10 mouse cellular contexts compared by ENCODE assay signal in the genomic region with DNA sequence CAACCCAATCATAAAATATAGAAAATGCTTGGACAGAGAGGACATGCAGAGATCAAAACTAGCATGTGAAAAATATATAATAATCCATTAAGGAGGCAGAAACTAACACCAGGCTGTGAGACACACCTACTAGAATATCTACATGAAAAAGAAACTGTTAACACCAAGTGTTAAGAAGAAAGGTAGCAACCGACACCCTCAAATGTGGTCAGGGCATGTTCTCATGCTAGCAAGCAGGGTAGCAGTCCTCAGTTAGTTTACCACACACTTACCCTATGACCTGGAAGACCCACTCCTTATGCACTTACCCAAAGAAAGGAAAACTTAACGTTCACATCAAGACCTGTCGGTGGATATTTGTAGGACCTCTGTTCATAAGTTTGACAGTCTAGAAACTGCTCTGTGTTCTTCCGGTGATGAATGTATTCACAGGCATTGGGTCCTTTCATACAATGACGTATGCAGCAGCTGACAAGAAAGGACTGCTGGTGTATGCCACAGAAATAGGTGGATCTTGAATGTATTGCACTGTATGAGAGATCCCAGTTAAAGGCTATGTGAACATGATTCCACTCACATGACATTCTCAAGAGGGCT. TPM values are rescaled to one million over a fixed set of nuclear protein-coding genes. Genes with fewer than 3 reads are reported as not detected.
DNase-seq lines count a peak whose midpoint lies in the region; ATAC-seq and TF ChIP-seq lines count a peak whose summit lies in the region.
"Had no signal": no experiment of that assay in that cellular context is flagged by ENCODE, and none has a peak within 500 bp of the region (broad histone marks: within the 10 kb centered on the region; RNA-seq: fewer than 3 reads in every experiment).

A gene (minus strand): TSS at position 399 of the 597 bp plus-strand sequence.

- DNase-seq in thymus, adult 2 months, result peak; percentile 40
- DNase-seq in thymus, postnatal 4 days, result no peak
- DNase-seq in left cerebral cortex, postnatal 36 days (ENCODE audit: low spot score in 2 of 2), result no peak
- no peak for DNase-seq in spleen, adult 18-20 months
- no peak for DNase-seq in heart, adult 8-10 months (ENCODE audit: low spot score)
- DNase-seq in cerebellum, postnatal 4 days (ENCODE audit: low spot score in 2 of 2), result no peak
- DNase-seq: cerebellum, postnatal 36 days; kidney, adult 9 months had no signal

- TF ChIP-seq CTCF in thymus, adult 2 months (IDR thresholded peaks at IDR 0.05; ENCODE audit: borderline replicate concordance, control insufficient read depth, extremely low read depth, insufficient read depth, low read length, poor library complexity), result no peak

- intact Hi-C loops in left cerebral cortex, postnatal 36 days (cut with DNase I), result no loop called here

- H3K9me3 ChIP-seq in forebrain, embryonic 13.5 days (replicated peaks), result no peaks in the 10 kb centered on the region
- H3K9me3 ChIP-seq in forebrain, embryonic 12.5 days, result no peaks in the 10 kb centered on the region

- 86% methylated on average over 5 of the region's 5 CpGs for WGBS in forebrain, embryonic 13.5 days
- WGBS in forebrain, embryonic 12.5 days, result 81% methylated on average over 5 of the region's 5 CpGs
- WGBS in thymus, adult 2 months, result 10% methylated on average over 5 of the region's 5 CpGs

- no peak within 1 kb of the TSS for H3K9ac ChIP-seq in forebrain, embryonic 13.5 days
- H3K9ac ChIP-seq in forebrain, embryonic 12.5 days, result no peak within 1 kb of the TSS

- H3K4me2 ChIP-seq in forebrain, embryonic 13.5 days, result no peak within 1 kb of the TSS
- no peak within 1 kb of the TSS for H3K4me2 ChIP-seq in forebrain, embryonic 12.5 days

- no peaks in the 10 kb centered on the region for H3K36me3 ChIP-seq in forebrain, embryonic 13.5 days (ENCODE audit: poor library complexity, severe bottlenecking)
- no peaks in the 10 kb centered on the region for H3K36me3 ChIP-seq in forebrain, embryonic 12.5 days (replicated peaks)
- H3K36me3 ChIP-seq in thymus, adult 2 months (ENCODE audit: control insufficient read depth, insufficient read depth, low read length), result peaks cover 17% of the 10 kb centered on the region

- no peaks in the 10 kb centered on the region for H3K27me3 ChIP-seq in forebrain, embryonic 13.5 days
- no peaks in the 10 kb centered on the region for H3K27me3 ChIP-seq in forebrain, embryonic 12.5 days
- no peaks in the 10 kb centered on the region for H3K27me3 ChIP-seq in thymus, adult 2 months (ENCODE audit: control insufficient read depth, insufficient read depth, low read length)

- TF ChIP-seq POLR2A in thymus, adult 2 months (IDR thresholded peaks at IDR 0.05; ENCODE audit: control insufficient read depth, extremely low read depth, insufficient read depth, low read length, poor library complexity), result no peak

- ATAC-seq in forebrain, embryonic 13.5 days, result no peak
- no peak for ATAC-seq in forebrain, embryonic 12.5 days (ENCODE audit: low FRiP score)

- no peak within 1 kb of the TSS for H3K27ac ChIP-seq in forebrain, embryonic 13.5 days
- no peak within 1 kb of the TSS for H3K27ac ChIP-seq in forebrain, embryonic 12.5 days
- peak within 1 kb of the TSS; percentile 97 for H3K27ac ChIP-seq in thymus, adult 2 months (ENCODE audit: control insufficient read depth, insufficient read depth, low read length)

- H3K4me3 ChIP-seq in forebrain, embryonic 13.5 days, result no peak within 1 kb of the TSS
- H3K4me3 ChIP-seq in forebrain, embryonic 12.5 days (replicated peaks), result no peak within 1 kb of the TSS
- H3K4me3 ChIP-seq in thymus, adult 2 months (ENCODE audit: control insufficient read depth, insufficient read depth, low read length), result peak within 1 kb of the TSS; percentile 43

- no peaks in the 10 kb centered on the region for H3K4me1 ChIP-seq in forebrain, embryonic 13.5 days
- no peaks in the 10 kb centered on the region for H3K4me1 ChIP-seq in forebrain, embryonic 12.5 days
- peaks cover 14% of the 10 kb centered on the region for H3K4me1 ChIP-seq in thymus, adult 2 months (replicated peaks; ENCODE audit: control insufficient read depth, insufficient read depth, low read length)

RNA-seq across cellular contexts. Expression of the gene that starts here (rescaled TPM):
- 16.6 and 18.8 TPM in 2 replicates for polyA plus RNA-seq in forebrain, embryonic 13.5 days (2015; fragmentation: Nextera tagmentation; extraction: Ambion mirVana)
- polyA plus RNA-seq in forebrain, embryonic 12.5 days (2016; fragmentation: Nextera tagmentation; extraction: Ambion mirVana), result 9.2 and 9.8 TPM in 2 replicates
- polyA plus RNA-seq in thymus, adult 2 months (2012; rRNA removed), result 52.2 and 54.7 TPM in 2 replicates
- 100 to 1,000 TPM; 138 to 174 TPM for total RNA-seq in left cerebral cortex, postnatal 36 days (2021)
- total RNA-seq in heart, adult 8-10 months (2022), result 1 to 10 TPM; 1.1 to 1.6 (median 1.2) TPM

Comparison
In these comparisons a context has a peak if more than half of its experiments do, and no peak if none do; other contexts are left out.
1. RNA of the gene that starts here (total RNA-seq): 138 to 174 TPM in left cerebral cortex, postnatal 36 days; 1.1 to 1.6 TPM in heart, adult 8-10 months; every median in the first group is over 10 times any median in the second.